Mouse (Mus musculus): Measurements from ENCODE around the gene Ascc1.
A peak's percentile ranks its signal among the peaks of the same experiment; 100 is the strongest.
"Not testable (repeated sequence)": the region's sequence is repeated elsewhere in the genome, so short reads cannot be mapped to it uniquely, and the experiment has no call there.

The Ascc1 gene

GRCm38 (mm10) chr10:60115345-60116185 is 113.0 kb downstream of the Ascc1 start:
- no peak for DNase-seq (ENCODE audit: low spot score in 2 of 2)

- DNase-seq (ENCODE audit: low spot score in 2 of 2): no peak
These were observed 114.4 kb downstream of the Ascc1 start for GRCm38 (mm10) chr10:60116997-60117396.

GRCm38 (mm10) chr10:60118464-60118863 is 115.9 kb downstream of the Ascc1 start:
- DNase-seq (ENCODE audit: low spot score in 2 of 2): no peak

GRCm38 (mm10) chr10:60120630-60121029 is 118.0 kb downstream of the Ascc1 start:
- no peak for DNase-seq (ENCODE audit: low spot score in 2 of 2)

GRCm38 (mm10) chr10:60124078-60124477 is 121.5 kb downstream of the Ascc1 start:
- DNase-seq (ENCODE audit: low spot score in 2 of 2): no peak

GRCm38 (mm10) chr10:60125529-60126327 is 123.1 kb downstream of the Ascc1 start:
- no peak for DNase-seq (ENCODE audit: low spot score in 2 of 2)

- no peak for DNase-seq (ENCODE audit: low spot score in 2 of 2)
These were observed 125.7 kb downstream of the Ascc1 start for GRCm38 (mm10) chr10:60128287-60128686.

- DNase-seq (ENCODE audit: low spot score in 2 of 2): no peak
These were observed 127.9 kb downstream of the Ascc1 start for GRCm38 (mm10) chr10:60130504-60130903.

- no peak for DNase-seq (ENCODE audit: low spot score in 2 of 2)
These were observed 130.9 kb downstream of the Ascc1 start for GRCm38 (mm10) chr10:60133501-60133900.

- DNase-seq (ENCODE audit: low spot score in 2 of 2): no peak
These were observed 131.6 kb downstream of the Ascc1 start for GRCm38 (mm10) chr10:60134201-60134600.

GRCm38 (mm10) chr10:60136010-60136409 is 133.4 kb downstream of the Ascc1 start:
- DNase-seq (ENCODE audit: low spot score in 2 of 2): not testable (repeated sequence)

GRCm38 (mm10) chr10:60136935-60137334 is 134.3 kb downstream of the Ascc1 start:
- DNase-seq (ENCODE audit: low spot score in 2 of 2): no peak

- DNase-seq (ENCODE audit: low spot score in 2 of 2): no peak
These were observed 136.1 kb downstream of the Ascc1 start for GRCm38 (mm10) chr10:60138680-60139079.

GRCm38 (mm10) chr10:60140751-60141150 is 138.1 kb downstream of the Ascc1 start:
- no peak for DNase-seq (ENCODE audit: low spot score in 2 of 2)

GRCm38 (mm10) chr10:60141656-60142160 is 139.1 kb downstream of the Ascc1 start:
- no peak for DNase-seq (ENCODE audit: low spot score in 2 of 2)

- DNase-seq (ENCODE audit: low spot score in 2 of 2): not testable (repeated sequence)
These were observed 145.0 kb downstream of the Ascc1 start for GRCm38 (mm10) chr10:60147510-60148047.

GRCm38 (mm10) chr10:60148087-60148486 is 145.5 kb downstream of the Ascc1 start:
- peak; percentile 59 to 66 for DNase-seq (ENCODE audit: low spot score in 2 of 2)

All from urinary bladder, adult 18-20 months (tissue).